Mouse (Mus musculus) lung, adult 2 months (tissue): ENCODE measurements around the gene Ndufa1.
"Not testable (repeated sequence)": the region's sequence is repeated elsewhere in the genome, so short reads cannot be mapped to it uniquely, and the experiment has no call there.

Source experiments
- CTCF ChIP-seq: fragments of 200-500 bp; IDR thresholded peaks from 2 replicates; pipeline ENCODE4 v1.5.1; 2011; ENCODE audit warnings: mild to moderate bottlenecking, low read length, control low read depth; ENCODE audit not compliant: insufficient read depth
- POLR2A ChIP-seq: fragments of 200-500 bp; IDR thresholded peaks from 2 replicates; pipeline ENCODE4 v1.6.1; 2011; ENCODE audit warnings: low read depth, mild to moderate bottlenecking, control low read depth, low read length, borderline replicate concordance; ENCODE audit errors: extremely low read depth

- TF ChIP-seq POLR2A, CTCF: not testable (repeated sequence)
These were observed 31.2 kb upstream of the Ndufa1 start, which contains the start of gene Rhox1 for GRCm38 (mm10) chrX:37222158-37222557.
